Mouse (Mus musculus) lung, postnatal 0 days (tissue): ENCODE data around the gene Pole2. TPM values are rescaled to one million over a fixed set of nuclear protein-coding genes. Genes with fewer than 3 reads are reported as not detected.

ENCODE experiments used
- ATAC-seq: fragments of 200-750 bp; cut with Nextera tagmentation; 2 replicates; pipeline ENCODE4 v1.8.0; 2017; ENCODE audit warnings: moderate library complexity
- DNase-seq: peaks from one replicate; pipeline ENCODE4 v3.0.0-alpha.2; 2016; ENCODE audit warnings: low spot score
- H3K27ac ChIP-seq: fragments of 300-500 bp; sonication (generic); 2 replicates; pipeline ENCODE4 v1.5.1; 2014; ENCODE audit warnings: antibody characterized with exemption, mild to moderate bottlenecking, low read length, mixed read lengths
- H3K27me3 ChIP-seq: fragments of 300-500 bp; sonication (generic); replicated peaks from 2 replicates; pipeline ENCODE4 v1.6.1; 2014; ENCODE audit warnings: low read length, mixed read lengths; ENCODE audit not compliant: insufficient read depth
- H3K36me3 ChIP-seq: fragments of 300-500 bp; sonication (generic); 2 replicates; pipeline ENCODE4 v1.6.1; 2014; ENCODE audit warnings: low read length, mixed read lengths; ENCODE audit not compliant: insufficient read depth
- H3K4me1 ChIP-seq: fragments of 300-500 bp; sonication (generic); 2 replicates; pipeline ENCODE4 v1.6.1; 2014; ENCODE audit warnings: antibody characterized with exemption, low read depth, low read length, mixed read lengths; ENCODE audit not compliant: insufficient read depth
- H3K4me2 ChIP-seq: fragments of 300-500 bp; sonication (generic); replicated peaks from 2 replicates; pipeline ENCODE4 v1.6.1; 2014; ENCODE audit warnings: low read depth, mild to moderate bottlenecking, low read length, moderate library complexity, mixed read lengths
- H3K4me3 ChIP-seq: fragments of 300-500 bp; sonication (generic); 2 replicates; pipeline ENCODE4 v1.5.1; 2014; ENCODE audit warnings: low read depth, low read length
- H3K9ac ChIP-seq: fragments of 300-500 bp; sonication (generic); replicated peaks from 2 replicates; pipeline ENCODE4 v1.6.1; 2014; ENCODE audit warnings: low read depth, mild to moderate bottlenecking
- H3K9me3 ChIP-seq: fragments of 300-500 bp; sonication (generic); 2 replicates; pipeline ENCODE4 v1.6.1; 2016; ENCODE audit warnings: low read length, mixed read lengths
- CTCF ChIP-seq: IDR thresholded peaks from 2 replicates; pipeline ENCODE4 v1.5.1; 2016; ENCODE audit warnings: antibody characterized with exemption, mild to moderate bottlenecking
- EP300 ChIP-seq: IDR thresholded peaks from 2 replicates; pipeline ENCODE4 v1.6.1; 2016; ENCODE audit warnings: antibody characterized with exemption, mild to moderate bottlenecking, control low read depth
- WGBS: fragments of 180-500 bp; shearing (Covaris S2); extraction: QIAGEN DNeasy Blood & Tissue Kit; methylation state at CpG from one replicate; pipeline ENCODE4 v1.1.7; 2014; 5-methylcytosine and 5-hydroxymethylcytosine counted together
- polyA plus RNA-seq: library from polyadenylated mRNA; unstranded; fragments of >200 nt; fragmentation: Nextera tagmentation; extraction: Ambion mirVana; gene quantifications from 2 replicates; pipeline ENCODE4 v1.2.1, GENCODE M21; 2015

Gene Pole2
- polyA plus RNA-seq, 1 experiment from 2014 or later = 5.3 TPM

- TF ChIP-seq CTCF = no peak
- no peaks in the 10 kb centered on the region for H3K4me1 ChIP-seq
- ATAC-seq (no peak), DNase-seq (no peak)
- WGBS = 92% methylated on average over 1 of the region's 1 CpGs
- no peak overlapping the region for H3K4me2 ChIP-seq
- H3K9me3 ChIP-seq = no peaks in the 10 kb centered on the region
- no peaks in the 10 kb centered on the region for H3K27me3 ChIP-seq
- no peaks in the 10 kb centered on the region for H3K36me3 ChIP-seq
- no peak overlapping the region for H3K4me3 ChIP-seq
- no peak overlapping the region for H3K27ac ChIP-seq
- no peak overlapping the region for H3K9ac ChIP-seq
Measured at GRCm38 (mm10) chr12:69253806-69254205, 25.8 kb upstream of the Pole2 start.

DNA sequence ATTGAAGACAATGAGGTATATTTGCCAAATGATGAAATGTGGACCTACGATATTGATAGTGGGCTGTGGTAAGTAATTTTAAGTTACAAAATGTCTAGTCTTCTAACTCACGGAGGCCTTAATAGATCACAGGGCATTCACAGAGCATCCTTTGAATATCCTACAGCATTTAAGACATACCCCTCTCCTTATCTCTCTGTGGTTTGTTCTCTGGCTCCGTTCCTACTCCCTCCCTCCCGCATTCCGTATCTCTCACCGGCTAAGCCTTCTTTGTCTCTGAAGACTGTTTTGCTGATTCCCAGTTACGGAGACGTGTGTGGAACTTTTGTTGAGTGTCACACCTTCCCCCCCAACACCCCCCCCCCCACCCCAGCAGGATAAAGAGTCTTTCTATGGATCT lies 22.8 kb upstream of the Pole2 start:
- Histone ChIP-seq H3K27ac (no peak overlapping the region), H3K27me3 (no peaks in the 10 kb centered on the region), H3K9ac (no peak overlapping the region), H3K9me3 (no peaks in the 10 kb centered on the region), H3K4me3 (no peak overlapping the region), H3K4me2 (no peak overlapping the region), H3K4me1 (no peaks in the 10 kb centered on the region), H3K36me3 (no peaks in the 10 kb centered on the region)
- no peak for TF ChIP-seq EP300
- no peak for TF ChIP-seq CTCF
- DNase-seq (no peak), ATAC-seq (no peak)
- 50% methylated on average over 8 of the region's 8 CpGs for WGBS

- no peak overlapping the region for H3K4me2 ChIP-seq
- DNase-seq (no peak), ATAC-seq (no peak)
- 84% methylated on average over 4 of the region's 4 CpGs for WGBS
- H3K27me3 ChIP-seq = no peaks in the 10 kb centered on the region
- no peak overlapping the region for H3K9ac ChIP-seq
- H3K27ac ChIP-seq = no peak overlapping the region
- H3K9me3 ChIP-seq = no peaks in the 10 kb centered on the region
- no peak overlapping the region for H3K4me3 ChIP-seq
- H3K4me1 ChIP-seq = no peaks in the 10 kb centered on the region
- TF ChIP-seq EP300 (no peak), CTCF (no peak)
- no peaks in the 10 kb centered on the region for H3K36me3 ChIP-seq
Measured at GRCm38 (mm10) chr12:69249766-69250165, 21.8 kb upstream of the Pole2 start.

- Histone ChIP-seq H3K4me2 (peak overlapping the region; percentile 85), H3K9me3 (no peaks in the 10 kb centered on the region), H3K4me1 (no peaks in the 10 kb centered on the region), H3K9ac (peak overlapping the region; percentile 69), H3K27me3 (no peaks in the 10 kb centered on the region), H3K27ac (peak overlapping the region; percentile 78), H3K4me3 (peak overlapping the region; percentile 74), H3K36me3 (no peaks in the 10 kb centered on the region)
- ATAC-seq (peak; percentile 91), DNase-seq (peak; percentile 72)
- TF ChIP-seq CTCF (no peak), EP300 (no peak)
- WGBS = under 1% methylated on average over 53 of the region's 64 CpGs
Measured at GRCm38 (mm10) chr12:69241771-69242431, 13.9 kb upstream of the Pole2 start.

DNA sequence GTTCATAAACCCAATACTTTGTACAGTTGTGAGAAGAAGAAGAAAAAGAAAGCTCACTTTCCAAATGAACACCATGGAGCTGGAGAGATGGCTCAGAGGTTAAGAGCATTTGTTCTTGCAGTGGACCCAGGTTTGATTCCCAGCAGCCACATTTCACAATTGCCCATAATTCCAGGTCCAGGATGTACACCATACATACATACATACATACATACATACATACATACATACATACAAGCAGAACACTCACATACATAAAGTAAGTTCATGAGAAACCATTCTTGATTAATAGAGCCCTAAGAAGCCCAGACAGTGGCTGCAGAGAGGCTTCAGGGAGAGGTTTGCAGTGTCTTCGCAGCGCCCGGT lies 13.4 kb upstream of the Pole2 start:
- no peaks in the 10 kb centered on the region for H3K27me3 ChIP-seq
- H3K4me1 ChIP-seq = no peaks in the 10 kb centered on the region
- peak overlapping the region; percentile 78 for H3K27ac ChIP-seq
- H3K36me3 ChIP-seq = no peaks in the 10 kb centered on the region
- WGBS = 0% methylated on average over 3 of the region's 3 CpGs
- DNase-seq (no peak), ATAC-seq (no peak)
- TF ChIP-seq CTCF (no peak), EP300 (no peak)
- H3K4me3 ChIP-seq = peak overlapping the region; percentile 74
- H3K9ac ChIP-seq = peak overlapping the region; percentile 69
- H3K4me2 ChIP-seq = peak overlapping the region; percentile 85
- H3K9me3 ChIP-seq = no peaks in the 10 kb centered on the region

- ATAC-seq = no peak
- 63% methylated on average over 6 of the region's 6 CpGs for WGBS
- Histone ChIP-seq H3K4me3 (peak within 1 kb of the TSS; percentile 74), H3K27me3 (no peaks in the 10 kb centered on the region), H3K9ac (peak within 1 kb of the TSS; percentile 69), H3K27ac (peak within 1 kb of the TSS; percentile 78), H3K36me3 (no peaks in the 10 kb centered on the region), H3K9me3 (no peaks in the 10 kb centered on the region), H3K4me1 (no peaks in the 10 kb centered on the region), H3K4me2 (peak within 1 kb of the TSS; percentile 85)
- no peak for TF ChIP-seq EP300
- TF ChIP-seq CTCF = no peak
- DNase-seq = no peak
Measured at GRCm38 (mm10) chr12:69240876-69241275, 12.9 kb upstream of the Pole2 start, which contains the start of gene Klhdc1. TSS of gene Klhdc1 (plus strand) at chr12:69241176.
